Mouse (Mus musculus) adrenal gland, postnatal 25 days (tissue): ENCODE data around the gene Olfr430. TPM values are rescaled to one million over a fixed set of nuclear protein-coding genes. Genes with fewer than 3 reads are reported as not detected.

ENCODE experiments used
- total RNA-seq: library from RNA; stranded (reverse); gene quantifications from 2 replicates; pipeline ENCODE4 v1.2.3, GENCODE M21; 2021

Olfr430 gene
- total RNA-seq, 1 experiment from 2014 or later = not detected

Other genes with a start within 250 kb of the Olfr430 start
- gene Ifi211, start 153.6 kb upstream of the Olfr430 start, total RNA-seq = 0.97 TPM in 1 of 2 replicates, not detected in the other
- 17.0 and 19.2 TPM in 2 replicates for gene Mndal, start 124.1 kb upstream of the Olfr430 start, total RNA-seq
- gene Ifi203, start 123.9 kb upstream of the Olfr430 start, total RNA-seq = 11.9 and 15.6 TPM in 2 replicates
- not detected in 2 replicates for gene Ifi202b, start 83.9 kb upstream of the Olfr430 start, total RNA-seq
- 0.97 and 1.3 TPM in 2 replicates for gene Ifi205, start 34.8 kb upstream of the Olfr430 start, total RNA-seq
- not detected in 2 replicates for gene Olfr433, start 25.9 kb upstream of the Olfr430 start, total RNA-seq
- gene Olfr432, start 17.4 kb upstream of the Olfr430 start, total RNA-seq = not detected in 2 replicates
- gene Olfr429, start 17.7 kb downstream of the Olfr430 start, total RNA-seq = not detected in 2 replicates
- gene Olfr427, start 30.3 kb downstream of the Olfr430 start, total RNA-seq = not detected in 2 replicates
- not detected in 2 replicates for gene Olfr231, start 54.6 kb downstream of the Olfr430 start, total RNA-seq
- gene Olfr424, start 64.9 kb downstream of the Olfr430 start, total RNA-seq = not detected in 2 replicates
- gene Olfr420, start 89.0 kb downstream of the Olfr430 start, total RNA-seq = not detected in 2 replicates
- 0.97 and 1.4 TPM in 2 replicates for gene Spta1, start 106.2 kb downstream of the Olfr430 start, total RNA-seq
- not detected in 2 replicates for gene Olfr419, start 185.5 kb downstream of the Olfr430 start, total RNA-seq